Mouse (Mus musculus): Measurements from ENCODE around the gene Tpcn1. TPM values are rescaled to one million over a fixed set of nuclear protein-coding genes. Genes with fewer than 3 reads are reported as not detected.

Gene Tpcn1
- polyA plus RNA-seq, 1 experiment from 2014 or later: 11.2 TPM

DNA sequence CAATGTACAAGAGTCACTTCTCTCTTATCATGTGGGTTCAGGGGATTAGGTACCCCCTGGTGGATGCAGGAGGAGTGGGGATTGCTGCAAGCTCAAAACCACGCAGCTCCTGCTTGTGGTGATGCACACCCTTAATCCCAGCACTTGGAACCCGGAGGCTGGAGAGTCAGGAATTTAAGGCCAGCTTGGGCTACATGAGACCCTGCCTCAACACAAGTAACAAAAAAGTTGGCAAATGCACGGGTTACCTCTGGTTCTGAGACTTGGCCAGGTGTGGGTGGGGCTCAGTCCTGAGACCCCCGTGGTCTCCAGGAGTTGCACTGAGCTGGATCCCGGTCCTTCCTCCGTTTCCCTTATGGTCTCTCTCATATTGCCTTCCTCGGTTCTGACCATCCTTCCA, 73.0 kb downstream of the Tpcn1 start:
- H3K9ac ChIP-seq (replicated peaks; ENCODE audit: low read length): no peak overlapping the region
- DNase-seq (ENCODE audit: low spot score) (no peak), ATAC-seq (replicated peaks; ENCODE audit: insufficient number of reproducible peaks, low FRiP score, low TSS enrichment, low read depth) (no peak)
- H3K4me1 ChIP-seq (ENCODE audit: control insufficient read depth, insufficient read depth, low read length): no peaks in the 10 kb centered on the region; the same call in 1 of the 2 replicates
- WGBS: 80% methylated on average over 7 of the region's 7 CpGs
- H3K4me2 ChIP-seq (ENCODE audit: low read depth, low read length): no peak overlapping the region
- H3K27me3 ChIP-seq (ENCODE audit: control insufficient read depth, insufficient read depth, low read length): no peaks in the 10 kb centered on the region
- peak overlapping the region; percentile 20; the same call in 1 of the 2 replicates for H3K27ac ChIP-seq (replicated peaks; ENCODE audit: low read depth, low read length)
- H3K9me3 ChIP-seq (replicated peaks; ENCODE audit: control insufficient read depth, low read length): no peaks in the 10 kb centered on the region
- no peak overlapping the region for H3K4me3 ChIP-seq (ENCODE audit: low read depth, low read length)
- H3K36me3 ChIP-seq (replicated peaks; ENCODE audit: control insufficient read depth, insufficient read depth, low read depth, low read length): no peaks in the 10 kb centered on the region

DNA sequence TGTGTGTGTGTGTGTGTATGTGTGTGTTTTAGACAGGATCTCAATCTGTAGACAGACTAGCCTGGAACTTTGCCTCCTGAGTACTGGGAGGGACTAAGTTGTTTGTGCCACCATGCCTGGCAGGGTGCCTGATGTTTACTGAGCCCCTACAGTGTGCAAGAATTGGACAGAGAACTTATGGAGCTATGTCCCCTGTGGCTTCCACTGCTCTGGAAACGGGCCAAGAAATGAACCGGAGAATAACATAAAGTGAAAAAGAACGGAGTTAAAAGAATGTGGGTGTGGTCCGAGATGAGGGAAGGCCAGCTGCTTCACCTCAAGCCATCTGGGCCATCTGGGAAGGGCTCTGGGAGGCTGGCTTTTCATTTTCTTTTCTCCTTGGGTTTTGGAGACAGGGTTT, 73.7 kb downstream of the Tpcn1 start:
- no peaks in the 10 kb centered on the region for H3K27me3 ChIP-seq (ENCODE audit: control insufficient read depth, insufficient read depth, low read length)
- ATAC-seq (replicated peaks; ENCODE audit: insufficient number of reproducible peaks, low FRiP score, low TSS enrichment, low read depth): no peak
- H3K4me3 ChIP-seq (ENCODE audit: low read depth, low read length): no peak overlapping the region
- no peak overlapping the region for H3K27ac ChIP-seq (replicated peaks; ENCODE audit: low read depth, low read length)
- H3K9ac ChIP-seq (replicated peaks; ENCODE audit: low read length): no peak overlapping the region
- 51% methylated on average over 4 of the region's 4 CpGs for WGBS
- no peak overlapping the region for H3K4me2 ChIP-seq (ENCODE audit: low read depth, low read length)
- DNase-seq (ENCODE audit: low spot score): no peak
- H3K9me3 ChIP-seq (replicated peaks; ENCODE audit: control insufficient read depth, low read length): no peaks in the 10 kb centered on the region
- H3K4me1 ChIP-seq (ENCODE audit: control insufficient read depth, insufficient read depth, low read length): no peaks in the 10 kb centered on the region; the same call in 1 of the 2 replicates
- no peaks in the 10 kb centered on the region for H3K36me3 ChIP-seq (replicated peaks; ENCODE audit: control insufficient read depth, insufficient read depth, low read depth, low read length)

DNA sequence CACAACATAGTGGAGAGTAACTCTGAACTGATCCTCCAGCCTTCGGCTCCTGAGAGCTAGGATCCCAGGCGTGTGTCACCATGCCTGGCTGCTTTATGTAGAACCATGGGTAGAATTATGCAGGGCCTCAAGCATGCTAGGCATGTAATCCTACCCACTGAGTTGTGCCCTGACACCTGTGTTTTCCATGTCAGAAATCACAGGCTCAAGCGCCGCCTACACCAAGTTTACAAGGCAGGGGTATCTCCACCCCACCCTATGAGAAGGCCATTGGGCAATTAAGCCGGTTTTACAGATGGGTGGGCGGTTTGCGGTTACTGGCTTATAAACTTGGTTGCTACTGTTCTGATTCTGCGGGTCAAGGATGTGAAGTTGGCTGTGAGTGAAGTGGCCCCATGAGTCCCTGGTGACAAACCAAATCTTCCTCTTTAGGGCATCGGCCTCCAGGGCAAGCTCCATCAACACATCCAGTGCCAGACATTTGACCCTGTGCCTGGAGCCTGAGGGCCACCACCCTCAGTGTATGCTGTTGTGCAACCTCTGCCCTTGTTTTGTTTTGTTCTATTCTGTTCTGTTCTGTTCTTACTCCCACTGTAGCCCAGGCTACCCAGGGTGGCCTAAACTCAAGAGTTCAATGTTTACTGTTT, 74.3 kb downstream of the Tpcn1 start:
- no peaks in the 10 kb centered on the region for H3K27me3 ChIP-seq (ENCODE audit: control insufficient read depth, insufficient read depth, low read length)
- H3K4me3 ChIP-seq (ENCODE audit: low read depth, low read length): no peak overlapping the region
- no peaks in the 10 kb centered on the region for H3K9me3 ChIP-seq (replicated peaks; ENCODE audit: control insufficient read depth, low read length)
- WGBS: 88% methylated on average over 9 of the region's 9 CpGs
- no peak overlapping the region for H3K9ac ChIP-seq (replicated peaks; ENCODE audit: low read length)
- no peak overlapping the region for H3K27ac ChIP-seq (replicated peaks; ENCODE audit: low read depth, low read length)
- ATAC-seq (replicated peaks; ENCODE audit: insufficient number of reproducible peaks, low FRiP score, low TSS enrichment, low read depth) (no peak), DNase-seq (ENCODE audit: low spot score) (no peak)
- no peaks in the 10 kb centered on the region; the same call in 1 of the 2 replicates for H3K4me1 ChIP-seq (ENCODE audit: control insufficient read depth, insufficient read depth, low read length)
- no peaks in the 10 kb centered on the region for H3K36me3 ChIP-seq (replicated peaks; ENCODE audit: control insufficient read depth, insufficient read depth, low read depth, low read length)
- H3K4me2 ChIP-seq (ENCODE audit: low read depth, low read length): no peak overlapping the region

GRCm38 (mm10) chr5:120512911-120513555, 75.4 kb downstream of the Tpcn1 start:
- ATAC-seq (replicated peaks; ENCODE audit: insufficient number of reproducible peaks, low FRiP score, low TSS enrichment, low read depth): no peak
- no peak overlapping the region for H3K4me3 ChIP-seq (ENCODE audit: low read depth, low read length)
- no peak overlapping the region for H3K27ac ChIP-seq (replicated peaks; ENCODE audit: low read depth, low read length)
- H3K9me3 ChIP-seq (replicated peaks; ENCODE audit: control insufficient read depth, low read length): no peaks in the 10 kb centered on the region
- no peak for DNase-seq (ENCODE audit: low spot score)
- no peaks in the 10 kb centered on the region; the same call in 1 of the 2 replicates for H3K4me1 ChIP-seq (ENCODE audit: control insufficient read depth, insufficient read depth, low read length)
- no peak overlapping the region for H3K4me2 ChIP-seq (ENCODE audit: low read depth, low read length)
- 34% methylated on average over 15 of the region's 15 CpGs for WGBS
- no peaks in the 10 kb centered on the region for H3K36me3 ChIP-seq (replicated peaks; ENCODE audit: control insufficient read depth, insufficient read depth, low read depth, low read length)
- H3K27me3 ChIP-seq (ENCODE audit: control insufficient read depth, insufficient read depth, low read length): no peaks in the 10 kb centered on the region
- H3K9ac ChIP-seq (replicated peaks; ENCODE audit: low read length): no peak overlapping the region

- WGBS: 38% methylated on average over 14 of the region's 14 CpGs
- no peak for DNase-seq (ENCODE audit: low spot score)
- ATAC-seq (replicated peaks; ENCODE audit: insufficient number of reproducible peaks, low FRiP score, low TSS enrichment, low read depth): no peak
- Histone ChIP-seq H3K4me3 (ENCODE audit: low read depth, low read length) (peak overlapping the region; percentile 43), H3K27me3 (ENCODE audit: control insufficient read depth, insufficient read depth, low read length) (no peaks in the 10 kb centered on the region), H3K27ac (replicated peaks; ENCODE audit: low read depth, low read length) (no peak overlapping the region), H3K4me2 (ENCODE audit: low read depth, low read length) (peak overlapping the region; percentile 61), H3K9ac (replicated peaks; ENCODE audit: low read length) (no peak overlapping the region), H3K9me3 (replicated peaks; ENCODE audit: control insufficient read depth, low read length) (no peaks in the 10 kb centered on the region), H3K36me3 (replicated peaks; ENCODE audit: control insufficient read depth, insufficient read depth, low read depth, low read length) (no peaks in the 10 kb centered on the region), H3K4me1 (ENCODE audit: control insufficient read depth, insufficient read depth, low read length) (no peaks in the 10 kb centered on the region; the same call in 1 of the 2 replicates)
Measured at GRCm38 (mm10) chr5:120511643-120512220, 76.7 kb downstream of the Tpcn1 start.

DNA sequence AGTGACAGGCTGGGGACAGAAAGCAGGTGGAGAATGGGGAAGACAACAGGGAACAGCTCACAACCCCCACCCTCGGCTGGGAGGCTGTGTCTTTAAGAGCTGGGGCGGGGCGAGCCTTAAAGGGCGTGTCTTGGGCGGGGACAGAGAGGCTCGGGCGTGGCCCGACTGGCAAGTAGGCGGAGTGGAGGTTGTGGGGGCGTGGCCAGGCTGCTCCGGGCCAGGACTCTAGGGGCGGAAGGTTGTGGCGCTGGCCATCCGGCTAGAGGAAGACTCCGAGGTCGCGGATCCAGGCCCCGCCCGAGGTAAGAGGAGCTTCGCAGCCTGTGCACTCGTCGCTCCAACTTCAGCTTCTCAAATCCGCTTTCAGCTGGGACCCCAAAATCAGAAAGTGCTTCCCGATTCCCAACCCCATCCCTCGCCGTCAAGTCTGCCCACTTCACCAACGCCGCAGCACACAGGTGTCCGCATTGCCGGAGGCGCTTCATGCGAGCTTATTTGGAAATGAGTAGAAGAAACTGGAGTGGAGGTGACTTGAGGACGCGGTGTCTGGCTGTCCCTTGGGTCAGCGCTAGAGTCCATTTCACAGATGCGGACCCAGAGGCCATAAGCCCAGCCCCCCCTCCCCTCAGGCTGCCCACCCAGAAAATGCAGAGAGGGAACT, 77.4 kb downstream of the Tpcn1 start, which contains the start of gene Slc8b1:
Gene Slc8b1, plus strand, starts transcription at position 187 of the 661 bp plus-strand sequence.
- Histone ChIP-seq H3K9me3 (replicated peaks; ENCODE audit: control insufficient read depth, low read length) (no peaks in the 10 kb centered on the region), H3K27me3 (ENCODE audit: control insufficient read depth, insufficient read depth, low read length) (no peaks in the 10 kb centered on the region), H3K9ac (replicated peaks; ENCODE audit: low read length) (peak within 1 kb of the TSS; percentile 44), H3K4me1 (ENCODE audit: control insufficient read depth, insufficient read depth, low read length) (no peaks in the 10 kb centered on the region; the same call in 1 of the 2 replicates), H3K4me3 (ENCODE audit: low read depth, low read length) (peak within 1 kb of the TSS; percentile 43), H3K36me3 (replicated peaks; ENCODE audit: control insufficient read depth, insufficient read depth, low read depth, low read length) (no peaks in the 10 kb centered on the region), H3K4me2 (ENCODE audit: low read depth, low read length) (peak within 1 kb of the TSS; percentile 61), H3K27ac (replicated peaks; ENCODE audit: low read depth, low read length) (no peak within 1 kb of the TSS)
- under 1% methylated on average over 36 of the region's 36 CpGs for WGBS
- ATAC-seq (replicated peaks; ENCODE audit: insufficient number of reproducible peaks, low FRiP score, low TSS enrichment, low read depth) (peak; percentile 73), DNase-seq (ENCODE audit: low spot score) (peak; percentile 96)

- Histone ChIP-seq H3K4me1 (ENCODE audit: control insufficient read depth, insufficient read depth, low read length) (no peaks in the 10 kb centered on the region; the same call in 1 of the 2 replicates), H3K9ac (replicated peaks; ENCODE audit: low read length) (no peak overlapping the region), H3K4me3 (ENCODE audit: low read depth, low read length) (no peak overlapping the region), H3K9me3 (replicated peaks; ENCODE audit: control insufficient read depth, low read length) (no peaks in the 10 kb centered on the region), H3K27ac (replicated peaks; ENCODE audit: low read depth, low read length) (no peak overlapping the region), H3K36me3 (replicated peaks; ENCODE audit: control insufficient read depth, insufficient read depth, low read depth, low read length) (no peaks in the 10 kb centered on the region), H3K4me2 (ENCODE audit: low read depth, low read length) (no peak overlapping the region), H3K27me3 (ENCODE audit: control insufficient read depth, insufficient read depth, low read length) (no peaks in the 10 kb centered on the region)
- DNase-seq (ENCODE audit: low spot score) (no peak), ATAC-seq (replicated peaks; ENCODE audit: insufficient number of reproducible peaks, low FRiP score, low TSS enrichment, low read depth) (no peak)
- WGBS: 50% methylated on average over 4 of the region's 4 CpGs
Measured at GRCm38 (mm10) chr5:120507311-120507710, 81.2 kb downstream of the Tpcn1 start.
